Mouse (Mus musculus) A20 (cell line): Measurements from ENCODE around the gene Uqcrh.
A peak's percentile ranks its signal among the peaks of the same experiment; 100 is the strongest.

Experiments
- DNase-seq: peaks from one replicate; pipeline ENCODE4 v3.0.0-alpha.2; 2011; ENCODE audit warnings: low read depth, low spot score

The Uqcrh gene

DNA sequence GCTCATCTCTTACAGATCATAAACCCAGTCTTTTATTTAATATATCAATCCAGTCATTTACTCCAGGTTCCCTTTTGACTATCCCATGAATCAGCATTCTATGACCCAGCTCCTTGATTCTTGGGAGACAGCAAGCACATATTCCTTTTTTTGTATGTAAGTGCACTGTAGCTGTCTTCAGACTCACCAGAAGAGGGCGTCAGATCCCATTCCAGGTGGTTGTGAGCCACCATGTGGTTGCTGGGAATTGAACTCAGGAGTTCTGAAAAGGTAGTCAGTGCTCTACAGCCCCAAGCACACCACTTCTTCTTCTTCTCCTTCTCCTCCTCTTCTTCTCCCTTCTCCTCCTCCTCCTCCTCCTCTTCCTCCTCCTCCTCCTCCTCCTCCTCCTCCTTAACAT is 17.3 kb downstream of the Uqcrh start:
- no peak for DNase-seq

DNA sequence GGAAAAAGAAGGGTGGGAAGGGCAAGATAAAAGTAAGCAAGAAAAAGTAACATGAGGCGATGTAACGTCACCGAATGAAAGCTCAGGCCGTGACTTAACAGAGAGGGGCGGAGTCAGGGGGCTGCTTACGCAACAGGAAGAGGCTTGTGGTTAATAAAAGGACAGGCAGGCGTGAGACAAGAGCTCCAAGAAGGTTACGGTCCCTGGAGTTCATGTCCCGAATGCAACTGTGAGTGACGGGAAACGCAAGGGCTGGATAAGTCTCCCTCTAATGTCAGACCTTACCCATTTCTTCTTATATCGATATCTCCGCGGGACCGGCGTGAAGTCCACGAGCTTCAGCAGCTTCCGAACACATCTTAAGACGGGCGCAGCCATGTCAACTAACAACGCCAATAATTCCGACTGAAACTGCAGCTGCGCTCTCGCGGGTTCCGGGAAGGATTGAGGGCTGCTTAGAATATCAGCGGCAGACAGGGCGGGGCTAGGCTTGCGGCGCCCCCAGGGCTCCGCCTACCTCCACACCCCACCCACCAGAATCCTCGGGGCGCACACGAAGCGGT is 21.4 kb downstream of the Uqcrh start, which contains the start of gene Nsun4:
Gene Nsun4, minus strand, starts transcription at position 478 of the 563 bp plus-strand sequence.
- peak; percentile 96 for DNase-seq

DNA sequence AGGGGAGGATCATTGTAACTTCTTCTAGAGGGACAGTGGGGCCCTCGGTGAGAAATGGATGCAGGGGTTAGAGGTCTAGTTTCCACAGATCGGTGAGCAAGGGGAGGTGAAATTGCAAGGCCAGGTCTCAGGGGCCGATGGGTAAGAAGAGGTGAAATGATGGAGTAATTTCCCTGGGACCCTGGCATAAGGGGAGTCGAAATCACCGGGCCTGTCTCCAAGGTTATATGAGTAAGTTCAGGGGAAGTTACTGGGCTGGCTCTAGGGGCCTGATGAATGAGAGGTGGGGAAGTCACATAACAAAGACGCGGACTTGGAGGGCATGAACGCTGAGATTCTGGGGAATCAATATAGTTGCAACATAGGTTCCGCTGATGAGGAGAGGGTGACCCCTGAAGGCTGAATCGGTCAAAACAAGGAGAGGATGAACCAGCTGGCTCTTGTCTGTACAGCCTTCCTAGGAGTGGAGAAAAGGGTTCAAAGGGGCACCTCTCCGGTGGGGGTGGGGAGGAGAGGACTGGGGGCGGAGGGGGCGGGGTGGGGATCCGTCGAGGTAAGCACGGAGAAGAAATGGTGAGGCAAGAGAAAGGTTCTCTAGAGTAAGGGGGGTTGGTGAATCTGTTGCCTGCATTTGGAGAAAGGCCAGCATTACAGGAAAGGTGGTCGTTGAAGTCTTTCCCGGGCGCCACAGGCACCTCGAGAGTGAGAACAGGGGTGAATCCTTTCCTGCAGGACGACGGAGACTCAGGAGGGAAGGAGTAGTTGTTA is 22.2 kb downstream of the Uqcrh start:
- peak; percentile 73 for DNase-seq

DNA sequence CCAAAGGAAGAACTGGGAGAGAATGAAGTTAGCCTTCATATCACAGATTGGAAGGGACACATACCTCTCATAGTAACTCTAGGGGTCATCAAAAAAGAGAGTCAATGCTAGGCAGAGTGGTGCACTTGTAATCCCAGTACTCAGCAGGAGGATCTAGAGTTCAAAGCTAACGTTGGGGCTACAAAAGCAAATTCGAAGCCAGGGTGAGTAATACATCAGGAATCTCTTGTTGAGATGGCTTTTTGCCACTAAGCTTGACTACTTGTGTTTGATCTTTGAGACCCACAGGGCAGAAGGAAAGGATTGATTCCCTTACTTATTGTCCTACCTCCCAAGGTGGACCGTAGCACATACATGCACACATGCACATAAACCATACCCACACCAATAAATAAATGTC is 25.7 kb downstream of the Uqcrh start:
- DNase-seq: no peak

DNA sequence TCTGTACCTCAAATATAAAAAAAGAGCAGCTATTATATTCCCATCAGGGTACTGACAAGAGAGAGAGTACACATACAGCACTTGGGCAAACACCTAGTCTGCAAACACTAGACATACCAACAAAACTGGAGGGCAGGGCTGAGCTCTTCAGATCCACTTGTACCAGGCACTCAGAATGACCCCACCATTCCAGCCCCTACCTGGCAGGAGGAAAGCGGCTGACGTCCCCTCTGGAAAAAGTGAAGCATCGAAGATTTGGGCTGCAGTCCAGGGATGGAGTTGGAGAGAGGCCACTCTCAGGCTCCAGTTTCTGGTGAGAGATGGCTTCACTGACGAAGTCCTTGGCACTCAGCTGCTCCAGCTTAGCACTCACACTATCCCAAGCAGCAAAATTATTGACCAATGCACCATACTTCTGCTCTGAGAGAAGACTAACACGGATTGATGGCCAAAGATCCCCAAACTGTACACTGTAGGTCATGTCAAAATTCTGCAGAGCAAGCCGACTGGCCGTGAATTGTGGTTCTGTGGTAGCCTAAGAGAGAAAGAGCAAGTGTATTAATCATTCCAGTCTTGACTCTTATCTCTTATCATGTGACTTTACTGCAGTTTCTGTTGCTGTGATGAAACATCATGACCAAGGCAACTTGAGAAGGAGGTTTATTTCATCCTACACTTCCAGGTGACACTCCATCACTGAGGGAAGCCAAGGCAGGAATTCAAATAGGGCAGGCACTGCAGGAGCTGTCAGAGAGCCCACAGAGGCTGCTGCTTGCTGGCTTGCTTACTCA is 26.5 kb downstream of the Uqcrh start:
- no peak for DNase-seq

DNA sequence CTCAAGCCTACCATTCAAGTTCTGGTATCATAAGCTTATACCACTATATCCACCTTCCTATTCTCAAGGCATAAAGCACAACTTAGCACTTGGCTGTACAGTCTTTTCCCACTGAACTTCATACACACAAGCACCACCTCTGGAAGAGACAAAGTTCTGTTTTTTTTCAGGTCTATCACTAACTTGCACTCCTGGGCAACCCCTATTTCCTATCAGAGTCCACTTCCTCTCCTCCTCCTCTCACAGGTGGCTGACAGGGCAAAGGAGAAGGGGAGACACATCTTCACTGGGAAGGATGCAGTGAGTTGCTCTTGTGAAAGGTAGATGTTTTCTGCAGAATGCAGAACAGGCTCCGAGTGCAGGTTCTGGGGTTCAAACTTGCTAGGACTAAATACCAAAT is 27.2 kb downstream of the Uqcrh start:
- DNase-seq: no peak

DNA sequence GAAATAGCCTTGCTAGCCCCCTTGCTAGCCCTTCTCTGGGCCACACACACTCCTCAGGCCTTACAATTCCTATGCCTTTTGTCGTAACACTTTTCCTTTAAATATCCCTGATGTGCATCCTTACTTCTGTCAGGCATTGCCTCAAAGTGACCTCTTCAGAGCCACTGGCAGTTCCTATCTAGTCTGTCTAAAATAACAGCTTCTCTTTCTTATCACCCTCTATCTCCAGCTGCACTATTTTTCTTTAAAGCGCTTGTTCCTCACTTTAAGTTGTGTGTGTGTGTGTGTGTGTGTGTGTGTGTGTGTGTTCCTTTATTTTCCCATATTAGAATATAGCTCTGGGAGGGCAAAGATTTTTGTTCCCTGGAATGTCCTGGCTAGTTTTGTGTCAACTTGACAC is 28.3 kb downstream of the Uqcrh start:
- DNase-seq: no peak

DNA sequence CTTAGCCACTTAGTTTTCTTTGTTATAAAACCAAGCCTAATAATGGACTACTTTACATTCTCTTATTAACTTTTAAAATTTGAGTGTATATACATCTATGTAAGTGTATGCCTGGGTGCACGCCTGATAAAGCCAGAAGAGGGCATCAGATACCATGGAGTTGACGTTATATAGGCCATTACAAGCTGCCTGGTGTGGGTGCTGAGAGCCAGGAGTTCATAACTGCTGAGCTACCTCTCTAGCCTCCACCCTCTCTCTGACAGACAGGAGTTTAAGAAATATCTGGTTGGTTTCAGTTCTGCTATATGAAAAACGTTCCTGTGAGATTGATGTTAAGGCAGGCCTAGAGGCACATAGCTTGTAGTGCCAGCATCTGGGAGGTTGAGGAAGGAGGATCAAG is 32.7 kb downstream of the Uqcrh start:
- peak; percentile 63 for DNase-seq

DNA sequence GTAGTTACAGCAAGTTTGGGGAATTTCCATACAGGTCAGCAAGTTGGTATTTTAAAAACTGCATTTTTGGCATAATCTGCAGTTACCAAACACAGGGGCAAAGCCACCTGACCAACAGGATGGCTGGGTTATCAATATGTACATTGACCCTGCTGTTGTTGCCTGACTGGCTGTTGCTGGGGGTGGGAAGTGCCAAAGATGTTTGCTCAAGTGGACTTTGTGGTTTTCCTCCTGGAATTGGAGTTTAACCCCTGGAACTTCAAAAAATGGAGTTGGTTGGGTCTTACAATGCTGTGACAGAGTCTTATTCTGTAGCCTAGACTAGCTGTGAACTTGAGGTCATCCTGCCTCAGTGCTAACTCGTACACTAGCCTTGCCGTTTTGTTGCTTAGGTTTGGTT is 34.4 kb downstream of the Uqcrh start:
- DNase-seq: no peak

DNA sequence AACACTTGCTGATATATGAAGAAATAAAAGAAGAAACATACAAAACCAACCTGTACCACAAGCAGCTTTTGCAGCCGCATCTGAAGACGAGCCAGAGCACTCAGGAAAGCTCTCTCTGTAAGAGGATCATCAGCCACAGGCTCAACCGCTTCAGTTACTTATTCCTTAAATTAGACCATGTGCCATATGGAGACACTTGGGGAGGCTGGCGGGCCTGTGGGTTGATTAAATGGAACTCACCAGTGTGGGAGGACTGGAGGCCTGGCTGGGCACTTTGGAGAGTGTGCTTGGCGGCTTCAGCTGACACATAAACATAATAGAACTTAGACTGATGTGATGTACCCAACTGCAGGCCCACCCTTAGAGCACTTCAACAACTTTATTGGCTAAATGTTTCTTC is 41.5 kb downstream of the Uqcrh start:
- DNase-seq: no peak

DNA sequence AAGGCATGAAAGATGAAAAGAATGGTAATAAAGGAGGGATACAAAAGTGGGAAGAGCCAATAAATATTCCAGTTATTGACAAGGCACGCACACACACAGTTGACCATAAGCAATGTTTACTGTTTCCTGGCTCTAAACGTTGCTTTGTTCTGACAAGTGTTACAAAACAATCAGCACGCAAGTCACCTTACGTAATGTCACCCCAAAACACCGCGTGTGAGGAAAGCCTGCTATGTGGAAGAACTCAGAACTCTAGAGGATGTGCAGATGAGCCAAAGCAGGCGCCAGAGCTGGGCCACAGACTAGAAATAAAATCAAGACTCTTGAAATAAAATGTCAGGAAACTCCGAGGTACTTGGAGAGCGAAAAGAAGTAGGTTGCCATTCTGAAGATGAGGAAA is 42.0 kb downstream of the Uqcrh start:
- DNase-seq: no peak

DNA sequence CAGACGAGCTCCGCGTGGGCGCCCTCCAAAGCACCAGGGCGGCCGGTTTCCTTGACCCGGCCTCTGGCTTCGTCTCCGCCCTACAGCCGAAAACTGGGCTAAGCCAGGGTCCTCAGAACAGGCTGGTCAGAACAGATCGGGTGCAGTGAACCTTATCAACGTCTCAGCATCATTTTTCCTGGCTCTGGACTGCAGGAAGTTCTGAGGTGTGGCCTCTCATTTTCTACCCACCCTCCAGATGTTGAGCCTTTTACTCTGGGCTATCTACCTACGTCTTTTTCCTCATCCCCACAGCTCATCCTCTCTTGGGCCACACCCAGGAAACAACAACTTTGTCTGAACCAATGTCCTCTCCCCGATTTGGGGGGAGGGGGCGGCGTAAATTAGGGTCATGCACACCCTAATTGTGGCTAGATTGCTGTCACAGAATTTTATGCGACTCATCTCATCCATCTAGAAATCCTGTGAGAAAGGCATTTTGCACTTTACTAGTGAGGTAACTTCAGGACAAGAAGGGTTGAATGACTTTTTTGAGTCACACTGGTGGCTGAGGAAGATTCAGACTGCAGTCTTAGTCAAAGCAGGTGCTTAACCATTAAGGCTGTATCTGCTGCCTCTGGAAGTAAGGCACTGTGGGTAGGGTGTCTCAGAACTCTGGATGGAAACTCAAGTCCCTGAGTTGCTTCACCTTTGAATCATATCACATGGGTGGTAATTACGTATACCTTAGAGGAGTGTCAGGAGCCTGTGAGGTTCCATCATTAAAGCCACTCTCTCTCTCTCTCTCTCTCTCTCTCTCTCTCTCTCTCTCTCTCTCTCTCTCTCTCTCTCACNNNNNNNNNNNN is 56.7 kb downstream of the Uqcrh start, which contains the start of gene Faah:
Gene Faah, minus strand, starts transcription at position 25 of the 845 bp plus-strand sequence.
- DNase-seq: peak; percentile 70

DNA sequence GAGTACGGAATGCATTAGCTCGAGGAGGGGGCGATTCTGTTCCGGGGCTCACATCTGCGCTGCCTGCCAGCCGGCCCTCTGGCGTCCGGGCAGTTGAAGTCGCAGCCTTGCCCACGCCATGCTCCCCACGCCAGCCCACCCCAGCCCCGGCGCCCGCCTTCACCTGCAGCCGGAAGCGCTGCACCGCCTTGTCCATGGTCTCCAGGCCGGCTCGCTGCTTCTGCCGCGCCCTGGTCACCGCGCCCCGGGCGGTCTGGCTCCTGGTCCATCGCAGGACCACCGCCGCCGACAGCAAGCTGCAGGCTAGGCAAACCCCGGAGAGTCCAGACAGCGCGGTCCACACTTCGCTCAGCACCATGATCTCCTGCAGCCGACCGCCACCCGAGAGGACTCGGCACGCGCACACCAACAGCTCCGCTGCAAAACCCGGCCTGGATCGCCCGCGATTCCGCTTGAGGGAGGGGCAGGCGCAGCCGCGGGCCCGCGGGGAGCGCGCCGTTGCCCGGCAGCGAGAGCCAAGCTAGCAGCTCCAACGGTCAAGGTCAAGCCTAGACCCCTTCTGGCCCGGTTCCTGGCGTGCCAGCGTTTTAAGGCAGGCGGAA is 57.5 kb downstream of the Uqcrh start:
- DNase-seq: peak; percentile 87
